Mouse (Mus musculus): ENCODE data around the gene Crygn.

- TF ChIP-seq CTCF (IDR thresholded peaks at IDR 0.05; ENCODE audit: low read depth): no peak
- TF ChIP-seq EP300 (IDR thresholded peaks at IDR 0.05; ENCODE audit: low read depth): no peak
These were observed 21.0 kb upstream of the Crygn start for GRCm38 (mm10) chr5:24778843-24779140.

Measured in liver, embryonic 14.5 days (tissue).